Mouse (Mus musculus) yolk sac, embryonic 10.5 days (tissue): ENCODE data around the gene Gcgr.

Source experiments
- DNase-seq: peaks from one replicate; pipeline ENCODE4 v3.0.0-alpha.2; 2017; ENCODE audit warnings: low spot score

The Gcgr gene

GRCm38 (mm10) chr11:120530085-120530964, at the start of gene Gcgr:
TSS of gene Gcgr (plus strand) at chr11:120530699.
- DNase-seq, result peak; percentile 53

- no peak for DNase-seq
Observed at GRCm38 (mm10) chr11:120483448-120483934, 47.0 kb upstream of the Gcgr start.

GRCm38 (mm10) chr11:120484265-120484981, 46.1 kb upstream of the Gcgr start, which contains the start of gene Mrpl12:
TSS of gene Mrpl12 (plus strand) at chr11:120484613.
- peak; percentile 92 for DNase-seq

GRCm38 (mm10) chr11:120485251-120485650, 45.2 kb upstream of the Gcgr start:
- no peak for DNase-seq

GRCm38 (mm10) chr11:120488516-120488915, 42.0 kb upstream of the Gcgr start:
- no peak for DNase-seq

GRCm38 (mm10) chr11:120489054-120489761, 41.3 kb upstream of the Gcgr start:
- peak; percentile 92 for DNase-seq

- no peak for DNase-seq
Observed at GRCm38 (mm10) chr11:120490291-120491046, 40.0 kb upstream of the Gcgr start.

GRCm38 (mm10) chr11:120491317-120492023, 39.0 kb upstream of the Gcgr start, which contains the start of gene Slc25a10:
TSS of gene Slc25a10 (plus strand) at chr11:120491840.
- peak; percentile 93 for DNase-seq

- peak; percentile 73 for DNase-seq
Observed at GRCm38 (mm10) chr11:120492024-120492877, 38.2 kb upstream of the Gcgr start.

GRCm38 (mm10) chr11:120492878-120493203, 37.7 kb upstream of the Gcgr start:
- DNase-seq, result no peak

GRCm38 (mm10) chr11:120493351-120493750, 37.1 kb upstream of the Gcgr start:
- DNase-seq, result peak; percentile 55

- no peak for DNase-seq
Observed at GRCm38 (mm10) chr11:120493911-120494310, 36.6 kb upstream of the Gcgr start.

GRCm38 (mm10) chr11:120497436-120497835, 33.1 kb upstream of the Gcgr start:
- DNase-seq, result no peak

- DNase-seq, result no peak
Observed at GRCm38 (mm10) chr11:120498226-120498625, 32.3 kb upstream of the Gcgr start.

- no peak for DNase-seq
Observed at GRCm38 (mm10) chr11:120498891-120499290, 31.6 kb upstream of the Gcgr start.

- peak; percentile 38 for DNase-seq
Observed at GRCm38 (mm10) chr11:120499894-120500293, 30.6 kb upstream of the Gcgr start.

- no peak for DNase-seq
Observed at GRCm38 (mm10) chr11:120500357-120500756, 30.1 kb upstream of the Gcgr start.

GRCm38 (mm10) chr11:120501018-120501417, 29.5 kb upstream of the Gcgr start:
- DNase-seq, result no peak

- DNase-seq, result no peak
Observed at GRCm38 (mm10) chr11:120501701-120502100, 28.8 kb upstream of the Gcgr start.

- DNase-seq, result no peak
Observed at GRCm38 (mm10) chr11:120505661-120506060, 24.8 kb upstream of the Gcgr start.
